Mouse (Mus musculus): ENCODE results near the gene Coq2. TPM values are rescaled to one million over a fixed set of nuclear protein-coding genes. Genes with fewer than 3 reads are reported as not detected.

Coq2 gene
- polyA plus RNA-seq (2011; ENCODE audit: insufficient read depth, insufficient read length, low replicate concordance, missing spikeins): 18.8 and 23.8 TPM in 2 replicates

GRCm38 (mm10) chr5:100674711-100675376 is at the start of gene Coq2:
Gene Coq2 (minus strand): TSS chr5:100675140.
- 4% methylated on average over 17 of the region's 17 CpGs for WGBS
- TF ChIP-seq POLR2A (IDR thresholded peaks at IDR 0.05; ENCODE audit: borderline replicate concordance, control insufficient read depth, low read depth, low read length): no peak
- TF ChIP-seq CTCF (IDR thresholded peaks at IDR 0.05; ENCODE audit: control insufficient read depth, insufficient read depth, low read length): peak; percentile 90
- Histone ChIP-seq H3K4me3 (replicated peaks; ENCODE audit: control insufficient read depth, low read depth, low read length) (peak within 1 kb of the TSS; percentile 97), H3K4me1 (ENCODE audit: control insufficient read depth, insufficient read depth, low read length) (peaks cover 1% of the 10 kb centered on the region; the same call in 1 of the 2 replicates), H3K27ac (ENCODE audit: control insufficient read depth, insufficient read depth, low read depth, low read length, poor library complexity) (peak within 1 kb of the TSS; percentile 45; the same call in 1 of the 2 replicates)

- TF ChIP-seq POLR2A (IDR thresholded peaks at IDR 0.05; ENCODE audit: borderline replicate concordance, control insufficient read depth, low read depth, low read length) (peak; percentile 48; the same call in 1 of the 2 replicates), CTCF (IDR thresholded peaks at IDR 0.05; ENCODE audit: control insufficient read depth, insufficient read depth, low read length) (no peak)
- Histone ChIP-seq H3K4me1 (ENCODE audit: control insufficient read depth, insufficient read depth, low read length) (peaks cover 3% of the 10 kb centered on the region), H3K27ac (ENCODE audit: control insufficient read depth, insufficient read depth, low read depth, low read length, poor library complexity) (peak within 1 kb of the TSS; percentile 59), H3K4me3 (replicated peaks; ENCODE audit: control insufficient read depth, low read depth, low read length) (peak within 1 kb of the TSS; percentile 55)
- 2% methylated on average over 55 of the region's 56 CpGs for WGBS
These were observed 44.5 kb upstream of the Coq2 start, which contains the start of gene Hpse for GRCm38 (mm10) chr5:100719235-100720088. Gene Hpse (minus strand): TSS chr5:100719716.

- WGBS: 63% methylated on average over 15 of the region's 15 CpGs
- peaks cover 7% of the 10 kb centered on the region for H3K4me1 ChIP-seq (ENCODE audit: control insufficient read depth, insufficient read depth, low read length)
- H3K4me3 ChIP-seq (replicated peaks; ENCODE audit: control insufficient read depth, low read depth, low read length): no peak overlapping the region
- H3K27ac ChIP-seq (ENCODE audit: control insufficient read depth, insufficient read depth, low read depth, low read length, poor library complexity): no peak overlapping the region
- TF ChIP-seq CTCF (IDR thresholded peaks at IDR 0.05; ENCODE audit: control insufficient read depth, insufficient read depth, low read length): no peak
- TF ChIP-seq POLR2A (IDR thresholded peaks at IDR 0.05; ENCODE audit: borderline replicate concordance, control insufficient read depth, low read depth, low read length): no peak
These were observed 41.8 kb upstream of the Coq2 start for GRCm38 (mm10) chr5:100716762-100717161.

GRCm38 (mm10) chr5:100711219-100711618 is 36.3 kb upstream of the Coq2 start:
- TF ChIP-seq CTCF (IDR thresholded peaks at IDR 0.05; ENCODE audit: control insufficient read depth, insufficient read depth, low read length): no peak
- TF ChIP-seq POLR2A (IDR thresholded peaks at IDR 0.05; ENCODE audit: borderline replicate concordance, control insufficient read depth, low read depth, low read length): no peak
- no peak overlapping the region for H3K4me3 ChIP-seq (replicated peaks; ENCODE audit: control insufficient read depth, low read depth, low read length)
- 35% methylated on average over 6 of the region's 6 CpGs for WGBS
- H3K27ac ChIP-seq (ENCODE audit: control insufficient read depth, insufficient read depth, low read depth, low read length, poor library complexity): no peak overlapping the region
- H3K4me1 ChIP-seq (ENCODE audit: control insufficient read depth, insufficient read depth, low read length): peaks cover 7% of the 10 kb centered on the region

- Histone ChIP-seq H3K27ac (ENCODE audit: control insufficient read depth, insufficient read depth, low read depth, low read length, poor library complexity) (no peak overlapping the region), H3K4me1 (ENCODE audit: control insufficient read depth, insufficient read depth, low read length) (peaks cover 7% of the 10 kb centered on the region), H3K4me3 (replicated peaks; ENCODE audit: control insufficient read depth, low read depth, low read length) (no peak overlapping the region)
- WGBS: 10% methylated on average over 2 of the region's 2 CpGs
- TF ChIP-seq CTCF (IDR thresholded peaks at IDR 0.05; ENCODE audit: control insufficient read depth, insufficient read depth, low read length) (no peak), POLR2A (IDR thresholded peaks at IDR 0.05; ENCODE audit: borderline replicate concordance, control insufficient read depth, low read depth, low read length) (no peak)
These were observed 35.1 kb upstream of the Coq2 start for GRCm38 (mm10) chr5:100710012-100710411.

GRCm38 (mm10) chr5:100709035-100709434 is 34.1 kb upstream of the Coq2 start:
- TF ChIP-seq POLR2A (IDR thresholded peaks at IDR 0.05; ENCODE audit: borderline replicate concordance, control insufficient read depth, low read depth, low read length) (no peak), CTCF (IDR thresholded peaks at IDR 0.05; ENCODE audit: control insufficient read depth, insufficient read depth, low read length) (no peak)
- no peak overlapping the region for H3K4me3 ChIP-seq (replicated peaks; ENCODE audit: control insufficient read depth, low read depth, low read length)
- 43% methylated on average over 6 of the region's 6 CpGs for WGBS
- peaks cover 7% of the 10 kb centered on the region for H3K4me1 ChIP-seq (ENCODE audit: control insufficient read depth, insufficient read depth, low read length)
- H3K27ac ChIP-seq (ENCODE audit: control insufficient read depth, insufficient read depth, low read depth, low read length, poor library complexity): no peak overlapping the region

GRCm38 (mm10) chr5:100706675-100707074 is 31.7 kb upstream of the Coq2 start:
- 42% methylated on average over 8 of the region's 8 CpGs for WGBS
- Histone ChIP-seq H3K4me1 (ENCODE audit: control insufficient read depth, insufficient read depth, low read length) (peaks cover 3% of the 10 kb centered on the region), H3K27ac (ENCODE audit: control insufficient read depth, insufficient read depth, low read depth, low read length, poor library complexity) (no peak overlapping the region), H3K4me3 (replicated peaks; ENCODE audit: control insufficient read depth, low read depth, low read length) (no peak overlapping the region)
- TF ChIP-seq POLR2A (IDR thresholded peaks at IDR 0.05; ENCODE audit: borderline replicate concordance, control insufficient read depth, low read depth, low read length) (no peak), CTCF (IDR thresholded peaks at IDR 0.05; ENCODE audit: control insufficient read depth, insufficient read depth, low read length) (no peak)

- H3K4me1 ChIP-seq (ENCODE audit: control insufficient read depth, insufficient read depth, low read length): peaks cover 2% of the 10 kb centered on the region; the same call in 1 of the 2 replicates
- H3K27ac ChIP-seq (ENCODE audit: control insufficient read depth, insufficient read depth, low read depth, low read length, poor library complexity): no peak overlapping the region
- WGBS: 95% methylated on average over 2 of the region's 2 CpGs
- H3K4me3 ChIP-seq (replicated peaks; ENCODE audit: control insufficient read depth, low read depth, low read length): no peak overlapping the region
- TF ChIP-seq CTCF (IDR thresholded peaks at IDR 0.05; ENCODE audit: control insufficient read depth, insufficient read depth, low read length) (no peak), POLR2A (IDR thresholded peaks at IDR 0.05; ENCODE audit: borderline replicate concordance, control insufficient read depth, low read depth, low read length) (no peak)
These were observed 29.3 kb upstream of the Coq2 start for GRCm38 (mm10) chr5:100704272-100704671.

All from bone marrow, adult 2 months (tissue).